Mouse (Mus musculus): ENCODE measurements around the gene Ofd1. TPM values are rescaled to one million over a fixed set of nuclear protein-coding genes. Genes with fewer than 3 reads are reported as not detected.
A peak's percentile ranks its signal among the peaks of the same experiment; 100 is the strongest.

Ofd1 gene
- total RNA-seq (2021), result 1 to 10 TPM; 5.1 to 6.3 TPM
- long read RNA-seq, experiment 1, full-length matches to known transcripts, result 3 of 6 reads
- long read RNA-seq, experiment 1, partial matches to known transcripts, result 2 of 6 reads
- long read RNA-seq, experiment 1, other reads (novel, unspliced or antisense), result 1 of 6 reads
- long read RNA-seq, experiment 2, full-length matches to known transcripts, result 1 of 1 reads
- long read RNA-seq, experiment 2, partial matches to known transcripts, result 0 of 1 reads
- long read RNA-seq, experiment 2, other reads (novel, unspliced or antisense), result 0 of 1 reads

DNA sequence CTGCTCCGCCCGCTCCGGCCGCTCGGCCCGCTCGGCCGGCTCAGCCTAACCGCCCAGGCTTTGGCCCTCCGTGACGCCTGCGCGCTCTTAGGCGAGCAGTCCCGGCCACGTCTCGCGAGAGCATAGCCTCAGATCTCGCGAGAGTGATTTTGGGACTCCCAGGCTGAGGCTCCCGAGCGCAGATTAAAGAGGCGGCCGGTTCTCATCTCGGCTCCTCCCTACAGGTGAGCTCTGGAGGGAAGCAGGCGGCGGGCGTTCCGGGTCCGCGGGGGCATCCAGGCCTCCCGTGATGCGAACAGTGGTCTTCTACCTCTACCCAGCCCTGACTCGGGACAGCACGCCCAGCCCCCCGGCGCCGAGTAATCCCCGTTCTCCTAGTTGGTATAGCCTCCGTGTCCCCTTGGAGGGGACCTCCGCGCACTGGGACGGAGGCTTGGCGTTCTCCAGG lies at the start of gene Ofd1:
Ofd1 (minus strand) TSS at position 89 of the 448 bp plus-strand sequence.
- H3K27ac ChIP-seq, result peak within 1 kb of the TSS; percentile 94
- H3K4me3 ChIP-seq, result peak within 1 kb of the TSS; percentile 76
- TF ChIP-seq CTCF (conservative IDR thresholded peaks at IDR 0.05), result no peak; the same call in 1 of the 2 replicates
- peak; percentile 78 to 85 for DNase-seq (ENCODE audit: low spot score in 2 of 2)

DNA sequence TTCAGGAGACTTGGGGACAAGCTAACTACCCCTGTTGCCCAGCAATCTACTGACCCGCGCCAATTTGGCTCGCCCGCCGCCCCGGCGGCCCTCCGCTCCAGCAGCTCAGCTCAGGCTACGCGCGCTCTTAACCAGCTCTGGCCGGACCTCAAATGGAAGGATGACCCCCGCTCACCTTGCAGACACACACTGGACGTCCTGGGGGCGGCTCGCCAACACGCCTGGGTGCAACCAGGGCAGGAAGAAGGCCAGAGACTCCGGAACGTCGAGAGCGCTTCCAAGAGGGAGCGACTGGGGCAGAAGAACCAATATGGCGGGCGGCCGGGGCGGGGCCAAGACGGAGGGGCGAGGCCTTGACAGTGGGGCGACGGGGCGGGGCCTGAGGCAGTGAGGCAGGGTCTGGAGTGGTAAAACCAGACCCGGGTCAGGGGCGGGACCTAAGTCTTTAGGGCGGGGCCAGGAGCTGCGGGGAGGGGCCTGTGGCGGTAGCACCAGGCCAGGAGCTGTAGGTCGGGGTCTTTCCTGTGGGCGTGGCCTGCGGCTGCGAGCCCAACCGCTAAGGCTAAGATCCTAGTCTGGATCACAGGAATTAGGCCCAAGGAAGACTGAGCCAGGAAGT lies 39.0 kb upstream of the Ofd1 start, which contains the start of gene Rab9:
Rab9 (minus strand) TSS at position 503 of the 619 bp plus-strand sequence.
- Histone ChIP-seq H3K4me3 (peak within 1 kb of the TSS; percentile 67), H3K27ac (peak within 1 kb of the TSS; percentile 89)
- no peak for TF ChIP-seq CTCF (conservative IDR thresholded peaks at IDR 0.05)
- DNase-seq (ENCODE audit: low spot score in 2 of 2), result peak; percentile 85 to 90

DNA sequence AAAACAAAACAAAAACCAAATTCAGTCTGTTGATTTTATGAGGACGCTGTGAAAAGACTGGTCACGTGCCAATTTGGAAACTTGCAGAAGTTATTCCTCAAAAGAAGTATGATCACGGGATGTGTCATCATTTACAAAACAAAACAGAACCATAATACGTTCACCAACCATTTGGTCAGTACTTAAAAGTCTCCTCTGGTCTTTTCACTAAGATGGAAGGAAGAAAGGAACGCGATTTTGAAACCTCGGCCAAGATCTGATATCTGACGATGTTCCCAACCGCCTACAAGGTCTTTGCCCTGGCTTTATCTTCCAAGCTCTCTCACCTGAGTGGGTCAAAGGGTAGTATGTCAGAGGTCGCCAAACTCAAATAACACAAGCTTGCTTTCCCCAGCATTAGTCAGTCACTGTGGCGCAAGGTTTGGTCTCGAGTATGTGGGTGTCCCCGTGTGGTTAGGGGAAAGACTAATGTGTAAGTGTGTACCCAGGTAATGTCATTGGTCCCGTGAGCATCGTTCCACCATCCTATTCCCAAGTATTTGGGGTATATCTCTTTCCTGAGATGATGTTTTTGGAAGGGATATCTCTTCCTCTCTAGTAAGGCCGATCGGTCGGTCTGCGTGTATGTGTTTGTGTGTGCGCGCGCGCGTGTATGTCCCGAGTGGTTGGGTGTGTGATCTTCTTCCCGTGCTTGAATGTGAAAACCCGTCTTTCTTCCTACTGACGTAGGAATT lies 38.3 kb upstream of the Ofd1 start:
- H3K4me3 ChIP-seq, result peak overlapping the region; percentile 67
- peak overlapping the region; percentile 89 for H3K27ac ChIP-seq
- peak in 1 of 2 experiments; percentile 11 for DNase-seq (ENCODE audit: low spot score in 2 of 2)
- no peak for TF ChIP-seq CTCF (conservative IDR thresholded peaks at IDR 0.05)

DNA sequence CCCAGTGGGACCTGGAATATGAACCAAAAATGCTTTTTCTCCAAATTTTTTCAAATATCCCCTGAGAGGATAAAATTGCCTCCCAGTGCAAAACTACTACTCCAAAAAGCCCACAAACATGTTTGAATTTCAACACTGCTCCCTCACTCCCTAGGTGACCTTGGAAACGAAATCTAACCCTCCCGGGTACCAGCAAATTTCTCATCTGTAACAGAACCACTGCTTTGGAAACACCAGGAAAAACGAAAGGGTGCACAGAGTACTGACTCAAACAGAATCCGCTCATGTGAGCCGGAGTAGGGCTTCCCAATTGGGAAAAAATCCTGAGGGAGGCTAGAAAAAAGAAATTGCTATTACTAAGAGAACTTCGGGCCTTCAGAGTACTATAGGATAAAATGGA lies 36.9 kb upstream of the Ofd1 start:
- H3K27ac ChIP-seq, result no peak overlapping the region

DNA sequence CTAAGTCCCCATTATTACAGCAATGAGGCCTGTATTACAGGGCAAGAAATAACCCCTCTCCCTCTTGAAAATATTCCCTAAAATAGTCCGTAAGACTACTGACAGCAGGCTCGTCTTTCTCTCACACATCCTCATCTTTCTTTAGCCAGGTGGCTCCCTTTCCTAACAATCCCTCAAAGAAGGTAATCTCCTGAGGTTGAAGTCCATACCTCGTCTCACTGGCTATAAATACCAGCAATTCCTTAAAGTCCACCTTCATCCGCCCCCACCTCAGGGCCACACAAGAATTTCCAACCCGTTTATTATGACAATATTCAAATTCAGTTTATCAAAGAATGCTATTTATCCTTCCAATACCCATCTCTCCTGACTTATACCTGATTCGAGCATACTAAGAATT lies 32.1 kb upstream of the Ofd1 start:
- TF ChIP-seq CTCF (conservative IDR thresholded peaks at IDR 0.05), result no peak
- no peak overlapping the region for H3K4me3 ChIP-seq
- DNase-seq (ENCODE audit: low spot score in 2 of 2), result no peak
- no peak overlapping the region for H3K27ac ChIP-seq

More for the DNA sequence above, 36.9 kb upstream of the Ofd1 start:
- no peak for DNase-seq (ENCODE audit: low spot score in 2 of 2)
- no peak for TF ChIP-seq CTCF (conservative IDR thresholded peaks at IDR 0.05)
- peak overlapping the region; percentile 67 for H3K4me3 ChIP-seq

DNA sequence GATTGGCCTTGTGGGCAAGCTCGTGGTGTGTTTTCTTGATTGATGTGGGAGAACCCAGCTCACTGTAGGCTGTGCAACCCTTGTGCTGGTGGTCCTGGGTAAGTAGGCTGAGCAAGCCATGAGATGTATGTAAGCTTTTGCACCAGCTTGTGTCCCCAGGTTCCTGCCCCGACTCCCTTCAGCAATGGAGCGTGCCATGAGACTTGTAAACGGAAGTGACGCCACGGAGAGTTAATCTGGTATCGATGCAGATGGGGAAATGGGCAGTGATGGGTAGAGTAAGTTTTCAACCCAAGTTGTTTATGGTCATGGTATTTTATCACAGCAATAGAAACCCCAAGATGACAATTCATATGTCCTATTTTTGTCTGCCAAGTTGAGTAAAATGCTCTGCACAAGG lies 27.8 kb upstream of the Ofd1 start:
- Histone ChIP-seq H3K4me3 (no peak overlapping the region), H3K27ac (no peak overlapping the region)
- no peak for DNase-seq (ENCODE audit: low spot score in 2 of 2)
- TF ChIP-seq CTCF (conservative IDR thresholded peaks at IDR 0.05), result no peak

DNA sequence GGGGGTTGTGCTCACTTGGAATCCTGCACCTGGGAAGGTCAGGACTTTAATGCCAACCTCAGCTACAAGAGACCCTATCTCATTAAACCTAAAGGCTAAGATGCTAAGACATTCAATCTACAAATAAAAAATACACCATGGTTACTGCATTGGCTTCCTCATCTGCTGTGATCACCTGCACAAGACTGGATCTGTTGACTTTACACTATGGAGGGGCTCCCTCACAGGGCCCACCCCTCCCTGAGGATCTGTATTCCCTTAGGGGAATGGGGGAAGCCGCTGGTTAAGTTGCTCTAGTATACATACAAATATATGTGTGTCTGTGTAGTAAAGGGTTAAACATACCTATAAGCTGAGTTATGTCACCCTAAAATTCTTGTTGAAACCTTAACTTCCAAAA lies 15.0 kb upstream of the Ofd1 start:
- Histone ChIP-seq H3K27ac (no peak overlapping the region), H3K4me3 (no peak overlapping the region)
- no peak for TF ChIP-seq CTCF (conservative IDR thresholded peaks at IDR 0.05)
- DNase-seq (ENCODE audit: low spot score in 2 of 2), result no peak

DNA sequence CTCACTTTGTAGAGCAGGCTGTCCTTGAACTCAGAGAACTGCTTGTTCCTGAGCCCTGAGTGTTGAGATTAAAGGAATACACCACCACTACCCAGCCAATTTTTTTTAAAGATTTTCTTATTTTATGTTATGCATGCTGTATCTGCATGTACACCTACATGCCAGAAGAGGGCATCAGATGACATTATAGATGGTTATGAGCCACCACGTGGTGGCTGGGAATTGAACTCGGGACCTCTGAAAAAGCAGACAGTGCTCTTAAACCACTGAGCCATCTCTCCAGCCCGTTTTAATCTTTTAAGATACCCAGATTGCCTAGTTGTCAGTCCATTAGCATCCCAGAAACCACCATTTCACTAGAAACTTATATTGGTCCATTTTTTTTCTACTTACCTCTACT lies 13.8 kb upstream of the Ofd1 start:
- TF ChIP-seq CTCF (conservative IDR thresholded peaks at IDR 0.05), result peak; percentile 46
- H3K4me3 ChIP-seq, result no peak overlapping the region
- no peak for DNase-seq (ENCODE audit: low spot score in 2 of 2)
- H3K27ac ChIP-seq, result no peak overlapping the region

DNA sequence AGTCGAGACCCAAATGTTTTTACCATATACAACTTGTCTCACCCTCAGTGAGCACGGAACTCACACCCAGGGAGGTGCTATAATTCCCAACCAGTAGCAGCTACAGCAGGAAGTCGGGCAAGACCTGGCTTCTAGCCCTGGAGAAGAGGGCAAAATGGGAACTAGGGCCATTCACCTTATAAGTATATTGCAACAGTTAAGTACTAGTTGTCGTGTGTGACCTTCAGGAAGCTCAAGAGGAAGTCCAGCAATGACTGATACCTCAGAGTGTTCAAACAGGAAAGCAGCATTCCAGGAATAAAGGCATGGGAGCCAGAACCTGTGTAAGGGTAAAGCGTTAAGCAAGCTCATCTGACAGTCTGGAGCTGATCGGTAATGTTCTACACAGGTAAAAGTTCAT lies 13.0 kb upstream of the Ofd1 start:
- TF ChIP-seq CTCF (conservative IDR thresholded peaks at IDR 0.05), result no peak
- Histone ChIP-seq H3K27ac (no peak overlapping the region), H3K4me3 (no peak overlapping the region)
- DNase-seq (ENCODE audit: low spot score in 2 of 2), result no peak

DNA sequence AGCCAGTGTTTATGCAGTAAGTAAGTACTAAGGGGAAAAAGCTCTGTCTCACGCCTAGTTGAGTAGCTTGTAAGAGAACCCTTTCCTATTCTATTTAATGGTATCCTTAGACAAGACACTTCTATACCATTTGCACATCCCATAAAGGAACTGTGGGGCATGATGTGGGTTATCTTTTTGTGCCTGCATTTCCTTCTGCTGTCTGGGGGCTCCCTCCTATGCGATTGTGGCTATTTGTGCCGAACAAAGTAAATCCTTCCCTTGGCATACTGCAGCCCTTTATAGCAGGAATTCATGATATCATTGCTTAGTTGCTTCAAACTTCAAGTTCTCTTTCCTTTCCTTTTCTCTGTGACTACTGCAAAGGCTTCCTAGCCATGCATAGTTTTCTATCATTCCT lies 4.0 kb upstream of the Ofd1 start:
- H3K4me3 ChIP-seq, result no peak overlapping the region
- no peak overlapping the region for H3K27ac ChIP-seq
- DNase-seq (ENCODE audit: low spot score in 2 of 2), result no peak
- TF ChIP-seq CTCF (conservative IDR thresholded peaks at IDR 0.05), result no peak

DNA sequence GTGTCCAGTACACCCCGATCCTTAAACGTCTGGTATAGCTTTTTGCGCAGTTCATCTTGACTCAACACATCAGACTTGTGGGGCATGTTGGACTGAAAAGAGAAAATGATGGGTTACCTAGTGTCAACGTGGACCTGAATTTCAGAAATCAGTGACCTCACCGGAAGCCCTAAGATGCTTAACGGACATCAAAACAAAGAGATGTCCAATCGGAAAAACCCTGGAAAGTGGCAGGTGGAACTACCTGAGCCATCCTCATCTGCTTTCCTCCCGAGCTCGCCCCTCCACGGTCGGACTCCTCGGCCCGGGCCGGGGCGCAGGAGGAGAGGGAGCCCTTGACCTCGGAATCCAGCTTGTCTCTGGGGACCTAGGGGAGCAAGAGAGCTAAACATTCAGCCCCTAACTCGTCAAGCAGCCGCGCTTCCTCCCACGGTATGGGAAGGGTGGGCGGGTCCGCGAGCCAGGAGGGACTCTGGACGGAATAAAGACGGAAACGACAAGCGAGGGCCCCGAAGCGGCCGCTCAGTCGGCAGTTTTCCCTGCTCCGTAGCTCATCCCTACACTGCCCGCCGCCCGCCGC lies 378 bp downstream of the Ofd1 start, which contains the start of gene Trappc2:
Trappc2 (plus strand) TSS at position 539 of the 580 bp plus-strand sequence.
- peak within 1 kb of the TSS; percentile 94 for H3K27ac ChIP-seq
- TF ChIP-seq CTCF (conservative IDR thresholded peaks at IDR 0.05), result no peak
- no peak for DNase-seq (ENCODE audit: low spot score in 2 of 2)
- H3K4me3 ChIP-seq, result peak within 1 kb of the TSS; percentile 76

DNA sequence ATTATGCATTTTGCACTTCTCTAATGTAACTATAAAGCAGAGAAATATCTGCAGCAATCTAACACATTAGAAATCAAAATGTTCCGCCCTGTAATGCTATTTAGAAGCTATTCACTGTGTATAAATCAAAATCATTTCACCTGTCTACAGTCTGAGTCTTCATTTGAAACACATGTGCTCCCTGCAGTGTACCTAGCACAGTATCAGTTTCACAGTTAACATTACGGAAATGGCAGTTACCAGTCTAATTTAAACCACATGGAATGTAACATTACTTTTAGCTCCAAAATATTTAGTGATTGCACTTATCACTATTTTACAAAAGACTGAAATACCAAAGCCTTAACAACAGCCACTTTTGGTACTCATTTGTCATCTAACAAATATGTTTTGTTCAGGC lies 5.7 kb downstream of the Ofd1 start:
- DNase-seq (ENCODE audit: low spot score in 2 of 2), result no peak
- Histone ChIP-seq H3K27ac (no peak overlapping the region), H3K4me3 (no peak overlapping the region)
- TF ChIP-seq CTCF (conservative IDR thresholded peaks at IDR 0.05), result no peak

DNA sequence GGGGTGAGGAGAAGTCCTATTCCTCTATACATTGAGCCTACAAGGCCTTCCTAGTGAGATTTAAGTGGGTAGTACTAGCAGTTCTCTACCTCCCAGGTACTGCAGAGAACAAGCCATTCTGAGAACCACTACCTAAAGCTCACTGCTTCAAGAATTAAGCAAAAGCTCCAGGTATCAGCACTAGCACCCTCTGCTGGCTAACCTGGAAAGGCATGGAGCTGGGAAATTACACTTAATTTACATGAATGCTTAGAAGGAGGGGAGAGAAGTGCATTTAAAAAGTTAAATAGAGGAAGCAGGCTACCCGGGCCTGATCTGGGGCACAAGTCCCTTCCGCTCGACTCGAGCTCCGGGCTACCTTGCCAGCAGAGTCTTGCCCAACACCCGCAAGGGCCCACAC lies 24.3 kb downstream of the Ofd1 start:
- Histone ChIP-seq H3K4me3 (no peak overlapping the region), H3K27ac (no peak overlapping the region)
- TF ChIP-seq CTCF (conservative IDR thresholded peaks at IDR 0.05), result peak; percentile 75
- DNase-seq (ENCODE audit: low spot score in 2 of 2), result peak in 1 of 2 experiments; percentile 31
